Mouse (Mus musculus): ENCODE measurements at regions not wholly inside any gene's neighbourhood (a gene's known extent, or its start where the extent isn't known, plus 50 kb on each side); places are given as distances from the start of the nearest gene placed in this dataset.

GRCm38 (mm10) chr1:61288946-61289345 lies 311.2 kb downstream of the Icos start:
- Histone ChIP-seq H3K36me3 (ENCODE audit: poor library complexity, severe bottlenecking) (no peaks in the 10 kb centered on the region), H3K27ac (no peak overlapping the region), H3K4me1 (no peaks in the 10 kb centered on the region), H3K4me3 (no peak overlapping the region), H3K9me3 (replicated peaks) (0 out of 2 replicates have a peak, but pooled peaks cover 3% of the 10 kb centered on the region), H3K9ac (no peak overlapping the region), H3K4me2 (no peak overlapping the region), H3K27me3 (0 out of 2 replicates have a peak, but pooled peaks cover 8% of the 10 kb centered on the region)
- 90% methylated on average over 6 of the region's 6 CpGs for WGBS
- no peak for ATAC-seq

DNA sequence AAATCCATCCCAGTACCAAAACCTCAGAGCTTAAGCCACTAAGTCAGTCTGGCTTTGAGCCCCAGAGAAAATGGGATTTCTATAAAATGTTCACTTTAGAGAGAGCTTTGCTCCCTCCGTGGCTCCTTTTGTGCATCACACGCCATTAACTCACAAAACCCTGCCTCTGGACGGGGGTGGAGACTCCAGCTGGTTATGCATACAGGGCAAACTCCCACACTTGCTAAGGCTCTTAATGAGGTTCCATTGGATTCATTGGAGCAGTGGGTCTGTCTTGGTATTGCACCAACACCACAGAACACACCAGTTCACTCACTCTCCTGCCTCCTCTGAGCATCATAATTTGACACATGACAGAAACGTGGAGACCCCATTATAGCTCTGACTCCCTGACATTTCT lies 311.8 kb downstream of the Icos start:
- Histone ChIP-seq H3K9me3 (replicated peaks) (0 out of 2 replicates have a peak, but pooled peaks cover 3% of the 10 kb centered on the region), H3K27ac (no peak overlapping the region), H3K4me2 (no peak overlapping the region), H3K27me3 (0 out of 2 replicates have a peak, but pooled peaks cover 8% of the 10 kb centered on the region), H3K4me1 (no peaks in the 10 kb centered on the region), H3K4me3 (no peak overlapping the region), H3K36me3 (ENCODE audit: poor library complexity, severe bottlenecking) (no peaks in the 10 kb centered on the region), H3K9ac (no peak overlapping the region)
- WGBS: 35% methylated on average over 4 of the region's 4 CpGs
- no peak for ATAC-seq

GRCm38 (mm10) chr1:61293106-61293505 lies 315.4 kb downstream of the Icos start:
- 0 out of 2 replicates have a peak, but pooled peaks cover 3% of the 10 kb centered on the region for H3K9me3 ChIP-seq (replicated peaks)
- H3K4me2 ChIP-seq: no peak overlapping the region
- no peak for ATAC-seq
- peaks cover 28% of the 10 kb centered on the region for H3K27me3 ChIP-seq
- no peak overlapping the region for H3K9ac ChIP-seq
- H3K4me1 ChIP-seq: peaks cover 11% of the 10 kb centered on the region
- H3K4me3 ChIP-seq: no peak overlapping the region
- no peaks in the 10 kb centered on the region for H3K36me3 ChIP-seq (ENCODE audit: poor library complexity, severe bottlenecking)
- H3K27ac ChIP-seq: no peak overlapping the region
- WGBS: 72% methylated on average over 5 of the region's 5 CpGs

DNA sequence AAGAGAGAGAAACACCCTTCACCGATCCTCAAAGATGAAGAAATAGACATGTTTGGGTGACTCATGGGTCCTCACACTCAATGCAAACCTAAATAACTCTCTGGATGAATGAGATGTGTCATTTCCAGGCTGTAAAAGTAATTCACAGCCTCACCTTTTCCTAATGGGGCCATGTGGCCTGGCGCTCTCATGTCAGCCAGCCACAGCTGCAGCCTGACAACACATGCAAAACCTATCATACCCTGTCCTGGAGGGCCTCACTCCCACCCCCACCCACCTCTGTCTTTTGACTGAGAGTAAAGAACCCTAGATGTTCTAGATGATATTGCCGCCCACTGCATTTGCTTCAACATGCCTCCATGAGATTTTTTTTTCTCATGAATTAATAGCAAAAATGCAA lies 317.5 kb downstream of the Icos start:
- WGBS: 90% methylated on average over 3 of the region's 3 CpGs
- H3K4me1 ChIP-seq: peaks cover 28% of the 10 kb centered on the region
- H3K36me3 ChIP-seq (ENCODE audit: poor library complexity, severe bottlenecking): no peaks in the 10 kb centered on the region
- peaks cover 41% of the 10 kb centered on the region for H3K27me3 ChIP-seq
- H3K4me2 ChIP-seq: no peak overlapping the region
- 0 out of 2 replicates have a peak, but pooled peaks cover 3% of the 10 kb centered on the region for H3K9me3 ChIP-seq (replicated peaks)
- no peak overlapping the region for H3K27ac ChIP-seq
- H3K9ac ChIP-seq: no peak overlapping the region
- no peak for ATAC-seq
- H3K4me3 ChIP-seq: no peak overlapping the region

DNA sequence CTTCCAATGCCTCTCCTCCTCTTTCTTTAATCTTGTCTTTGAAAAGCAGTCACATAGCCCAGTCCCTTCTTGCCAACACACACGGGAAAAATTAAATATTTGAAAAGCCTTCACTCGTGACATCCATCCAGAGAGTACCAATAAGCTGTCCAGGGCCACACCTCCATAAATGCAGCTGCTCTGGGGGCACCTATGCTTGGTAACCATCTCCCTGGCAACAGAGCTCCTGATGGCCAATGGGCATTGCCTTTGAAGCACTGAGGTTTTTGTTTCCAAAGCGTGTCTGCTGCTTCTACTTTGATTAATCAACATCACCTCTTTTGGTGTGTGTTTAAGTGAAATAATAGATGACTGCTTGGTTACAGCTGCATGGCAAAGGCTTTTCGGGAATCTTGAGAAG lies 319.1 kb downstream of the Icos start:
- Histone ChIP-seq H3K27me3 (peaks cover 41% of the 10 kb centered on the region), H3K4me1 (peaks cover 44% of the 10 kb centered on the region), H3K27ac (no peak overlapping the region), H3K36me3 (ENCODE audit: poor library complexity, severe bottlenecking) (no peaks in the 10 kb centered on the region), H3K4me3 (no peak overlapping the region), H3K9me3 (replicated peaks) (0 out of 2 replicates have a peak, but pooled peaks cover 3% of the 10 kb centered on the region), H3K4me2 (no peak overlapping the region), H3K9ac (no peak overlapping the region)
- WGBS: 29% methylated on average over 4 of the region's 4 CpGs
- no peak for ATAC-seq

DNA sequence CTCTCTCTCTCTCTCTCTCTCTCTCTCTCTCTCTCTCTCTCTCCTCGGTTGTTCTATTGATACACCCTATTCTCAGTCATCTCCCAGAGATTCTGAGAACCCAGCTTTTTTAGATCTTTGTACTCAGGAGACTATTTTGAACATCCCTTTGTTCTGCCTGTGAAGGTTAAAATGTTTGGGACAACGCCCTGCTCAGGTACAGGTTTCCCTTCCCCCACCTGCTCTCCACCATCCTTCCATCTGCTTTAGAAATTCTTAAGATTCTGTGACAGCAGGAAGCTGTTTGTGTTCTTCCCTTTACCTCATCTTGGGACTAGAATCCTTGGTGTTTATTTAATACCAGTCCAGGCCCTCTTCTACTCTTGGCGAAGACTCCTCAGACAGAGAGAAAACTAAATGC lies 319.6 kb downstream of the Icos start:
- Histone ChIP-seq H3K4me1 (peaks cover 49% of the 10 kb centered on the region), H3K27ac (no peak overlapping the region)

GRCm38 (mm10) chr1:61298064-61298463 lies 320.3 kb downstream of the Icos start:
- H3K27me3 ChIP-seq: peaks cover 39% of the 10 kb centered on the region
- no peak overlapping the region for H3K4me3 ChIP-seq
- H3K9ac ChIP-seq: no peak overlapping the region
- peaks cover 56% of the 10 kb centered on the region for H3K4me1 ChIP-seq
- no peaks in the 10 kb centered on the region for H3K36me3 ChIP-seq (ENCODE audit: poor library complexity, severe bottlenecking)
- ATAC-seq: no peak
- H3K27ac ChIP-seq: peak overlapping the region; percentile 16; the same call in 1 of the 2 replicates
- H3K4me2 ChIP-seq: no peak overlapping the region
- 23% methylated on average over 3 of the region's 3 CpGs for WGBS
- H3K9me3 ChIP-seq (replicated peaks): no peaks in the 10 kb centered on the region

More for the DNA sequence above, 319.6 kb downstream of the Icos start:
- Histone ChIP-seq H3K4me2 (no peak overlapping the region), H3K9ac (no peak overlapping the region), H3K27me3 (peaks cover 41% of the 10 kb centered on the region), H3K4me3 (no peak overlapping the region), H3K9me3 (replicated peaks) (no peaks in the 10 kb centered on the region), H3K36me3 (ENCODE audit: poor library complexity, severe bottlenecking) (no peaks in the 10 kb centered on the region)
- 69% methylated on average over 3 of the region's 3 CpGs for WGBS
- no peak for ATAC-seq

- no peaks in the 10 kb centered on the region for H3K36me3 ChIP-seq (ENCODE audit: poor library complexity, severe bottlenecking)
- H3K9ac ChIP-seq: no peak overlapping the region
- H3K4me3 ChIP-seq: no peak overlapping the region
- H3K4me2 ChIP-seq: no peak overlapping the region
- 31% methylated on average over 6 of the region's 6 CpGs for WGBS
- 0 out of 2 replicates have a peak overlapping the region, but pooled peaks have one; percentile 16 for H3K27ac ChIP-seq
- H3K4me1 ChIP-seq: peaks cover 62% of the 10 kb centered on the region
- no peak for ATAC-seq
- peaks cover 40% of the 10 kb centered on the region for H3K27me3 ChIP-seq
- H3K9me3 ChIP-seq (replicated peaks): no peaks in the 10 kb centered on the region
Observed at GRCm38 (mm10) chr1:61298779-61299178, 321.1 kb downstream of the Icos start.

GRCm38 (mm10) chr1:61300491-61300890 lies 322.8 kb downstream of the Icos start:
- Histone ChIP-seq H3K9ac (no peak overlapping the region), H3K27me3 (peaks cover 49% of the 10 kb centered on the region), H3K27ac (peak overlapping the region; percentile 74), H3K4me1 (peaks cover 70% of the 10 kb centered on the region), H3K4me3 (no peak overlapping the region), H3K36me3 (ENCODE audit: poor library complexity, severe bottlenecking) (no peaks in the 10 kb centered on the region), H3K4me2 (peak overlapping the region; percentile 39; the same call in 1 of the 2 replicates), H3K9me3 (replicated peaks) (no peaks in the 10 kb centered on the region)
- 0 out of 2 replicates have a peak, but pooled peaks have one; percentile 9 for ATAC-seq
- WGBS: 27% methylated on average over 4 of the region's 4 CpGs

- H3K4me3 ChIP-seq: no peak overlapping the region
- H3K4me1 ChIP-seq: peaks cover 70% of the 10 kb centered on the region
- no peak overlapping the region; the same call in 1 of the 2 replicates for H3K9ac ChIP-seq
- peaks cover 58% of the 10 kb centered on the region for H3K27me3 ChIP-seq
- H3K36me3 ChIP-seq (ENCODE audit: poor library complexity, severe bottlenecking): no peaks in the 10 kb centered on the region
- WGBS: 5% methylated on average over 24 of the region's 24 CpGs
- peak overlapping the region; percentile 39 for H3K4me2 ChIP-seq
- no peaks in the 10 kb centered on the region for H3K9me3 ChIP-seq (replicated peaks)
- peak overlapping the region; percentile 74 for H3K27ac ChIP-seq
- ATAC-seq: peak; percentile 44
Observed at GRCm38 (mm10) chr1:61301041-61302030, 323.6 kb downstream of the Icos start.

DNA sequence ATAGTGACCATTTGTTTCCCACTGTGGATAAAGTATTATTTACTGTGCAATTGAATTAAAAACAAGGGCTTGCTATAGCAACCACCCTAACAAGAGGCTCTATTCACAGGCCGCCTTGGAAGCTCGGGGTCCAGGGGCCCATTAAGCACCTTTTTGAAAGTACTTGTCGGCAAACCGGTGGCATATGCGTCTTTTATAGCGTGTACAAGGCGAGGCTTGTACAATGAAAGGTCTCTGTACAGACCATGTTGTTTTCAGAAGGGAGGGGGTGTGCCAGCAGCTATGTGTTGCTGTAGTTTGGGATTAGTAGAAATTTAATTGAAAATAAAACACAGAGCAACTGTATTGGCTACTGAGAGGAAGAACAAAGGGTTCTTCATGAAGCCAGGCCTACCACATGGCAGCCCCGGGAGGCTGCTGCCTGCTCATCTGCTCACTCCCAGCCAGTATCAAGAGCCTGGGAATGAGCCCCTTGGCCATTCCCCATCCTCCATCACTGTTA lies 324.9 kb downstream of the Icos start:
- H3K9me3 ChIP-seq (replicated peaks): no peaks in the 10 kb centered on the region
- H3K4me2 ChIP-seq: 0 out of 2 replicates have a peak overlapping the region, but pooled peaks have one; percentile 13
- ATAC-seq: peak; percentile 86
- H3K4me1 ChIP-seq: peaks cover 63% of the 10 kb centered on the region
- no peaks in the 10 kb centered on the region for H3K36me3 ChIP-seq (ENCODE audit: poor library complexity, severe bottlenecking)
- H3K27me3 ChIP-seq: peaks cover 57% of the 10 kb centered on the region
- WGBS: 10% methylated on average over 8 of the region's 8 CpGs
- peak overlapping the region; percentile 69 for H3K27ac ChIP-seq
- no peak overlapping the region for H3K4me3 ChIP-seq
- H3K9ac ChIP-seq: no peak overlapping the region

DNA sequence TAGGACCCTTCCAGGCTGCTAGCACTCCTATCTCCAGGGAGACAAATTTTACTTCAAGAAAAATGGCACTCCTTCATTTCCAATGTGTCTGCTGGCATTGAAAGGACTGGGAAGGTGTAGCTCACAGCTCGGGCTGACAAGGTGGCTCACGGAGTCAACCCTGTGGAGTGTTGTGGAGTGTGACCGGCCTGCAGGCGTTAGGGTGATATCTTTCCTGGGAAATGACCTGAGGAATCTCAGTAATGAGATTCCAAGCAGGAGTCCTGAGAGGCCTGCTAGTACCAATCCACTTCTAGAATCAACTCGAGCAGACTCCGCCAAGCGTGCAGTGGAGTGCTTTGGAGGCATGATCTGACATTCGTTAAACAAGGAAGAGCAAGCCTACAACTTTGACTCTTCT lies 328.6 kb downstream of the Icos start:
- H3K9ac ChIP-seq: no peak overlapping the region
- H3K4me3 ChIP-seq: no peak overlapping the region
- no peaks in the 10 kb centered on the region for H3K9me3 ChIP-seq (replicated peaks)
- 63% methylated on average over 8 of the region's 8 CpGs for WGBS
- peaks cover 31% of the 10 kb centered on the region for H3K4me1 ChIP-seq
- no peak overlapping the region for H3K4me2 ChIP-seq
- H3K36me3 ChIP-seq (ENCODE audit: poor library complexity, severe bottlenecking): no peaks in the 10 kb centered on the region
- no peak for ATAC-seq
- H3K27ac ChIP-seq: no peak overlapping the region
- peaks cover 60% of the 10 kb centered on the region for H3K27me3 ChIP-seq

Measured in forebrain, embryonic 13.5 days (tissue).